Mouse (Mus musculus) monocyte, adult 59 days (primary cell): ENCODE results near the gene Rab3gap1. TPM values are rescaled to one million over a fixed set of nuclear protein-coding genes. Genes with fewer than 3 reads are reported as not detected.

Experiments
- total RNA-seq, 2 experiments: library from RNA; stranded (reverse); gene quantifications; one replicate each; pipeline ENCODE4 v1.2.4; 2023

Gene Rab3gap1
- total RNA-seq: 10 to 100 TPM; 32.2 to 33.1 TPM

GRCm38 (mm10) chr1:127868300-127869261 lies at the start of gene Rab3gap1:
Rab3gap1 (plus strand) TSS chr1:127868773.

GRCm38 (mm10) chr1:127854486-127855222 lies 13.9 kb upstream of the Rab3gap1 start, which contains the start of gene Map3k19:
Map3k19 (minus strand) TSS chr1:127855031.

Other genes starting within 250 kb of the Rab3gap1 start
- under 1 TPM in 1 of 2 experiments, not detected in 1; 0.58 TPM for gene Tmem163, start 189.2 kb upstream of the Rab3gap1 start, total RNA-seq
- gene Acmsd, start 139.4 kb upstream of the Rab3gap1 start, total RNA-seq: not detected
- gene Ccnt2, start 94.6 kb upstream of the Rab3gap1 start, total RNA-seq: 10 to 100 TPM; 59.9 to 70.7 TPM
- under 1 TPM; 0.52 to 0.86 TPM for gene Map3k19, start 13.7 kb upstream of the Rab3gap1 start, total RNA-seq
- 1 to 10 TPM in 1 of 2 experiments, under 1 TPM in 1; 0.92 to 1.2 TPM for gene Zranb3, start 234.3 kb downstream of the Rab3gap1 start, total RNA-seq
- 10 to 100 TPM; 83.4 to 88.3 TPM for gene R3hdm1, start 234.5 kb downstream of the Rab3gap1 start, total RNA-seq